Mouse (Mus musculus) Patski (cell line): ENCODE results near the gene Grpr. TPM values are rescaled to one million over a fixed set of nuclear protein-coding genes. Genes with fewer than 3 reads are reported as not detected.

Experiments
- ATAC-seq: fragments of 100-300 bp; one replicate; pipeline ENCODE4 v1.8.0; 2021
- CTCF ChIA-PET: fragments of 350-600 bp; sonication (Branson Sonifier 250); formaldehyde crosslinking; loops from one replicate; lab custom pipeline; 2022; ENCODE audit warnings: inconsistent platforms; lab: Charles Lee
- POLR2A ChIA-PET: fragments of 350-600 bp; sonication (Branson Sonifier 250); formaldehyde crosslinking; loops from one replicate; lab custom pipeline; 2022; ENCODE audit warnings: antibody characterized with exemption, inconsistent platforms; lab: Charles Lee
- DNase-seq: peaks from one replicate; pipeline ENCODE4 v3.0.0-alpha.2; 2011; ENCODE audit warnings: low read depth, low spot score
- H3K27me3 ChIP-seq: fragments of 371-371 bp; one replicate; pipeline ENCODE4 v1.5.1; 2021
- CTCF ChIP-seq: fragments of 100-300 bp; IDR thresholded peaks from one replicate; pipeline ENCODE4 v1.5.1; 2021
- in situ Hi-C: fragments of 300-500 bp; cut with MboI; formaldehyde crosslinking; loops from 3 replicates; pipeline ENCODE4 v1.11.1; 2018; ENCODE audit warnings: low pct_unique_long_range_greater_than_20kb, mixed read lengths
- polyA plus RNA-seq: library from polyadenylated mRNA; unstranded; gene quantifications from one replicate; pipeline ENCODE4 v1.2.3, GENCODE M21; 2021

Gene Grpr
- not detected for polyA plus RNA-seq

DNA sequence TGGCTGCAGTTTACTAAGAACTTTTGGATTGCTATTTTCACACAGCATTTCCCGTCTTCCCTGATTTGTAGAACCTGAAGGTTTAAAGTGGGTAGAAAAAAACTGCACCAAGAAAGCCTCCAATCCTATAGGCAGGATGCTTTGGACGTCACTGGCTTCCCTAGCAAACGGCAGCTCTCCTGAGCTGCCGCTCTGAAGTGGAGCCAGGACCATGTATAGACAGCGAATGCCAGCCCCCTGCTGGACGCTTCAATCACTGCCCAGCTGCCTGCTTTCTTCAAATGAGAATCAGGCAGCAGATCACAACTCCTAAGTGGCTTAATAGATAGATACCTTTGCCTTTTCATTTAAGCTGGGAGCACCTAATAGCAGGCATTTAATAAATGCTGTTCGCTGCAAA is at the start of gene Grpr:
TSS of gene Grpr (minus strand) at position 12 of the 400 bp plus-strand sequence.
- peak; percentile 66 for TF ChIP-seq CTCF
- DNase-seq: no peak
- POLR2A ChIA-PET: no interaction called here
- H3K27me3 ChIP-seq: peaks cover 27% of the 10 kb centered on the region
- ATAC-seq: peak; percentile 65
- in situ Hi-C loops: loop anchor here (25.0 kb wide), 1 partner anchor 587 kb away; the partner anchor contains the start of gene S100g
- CTCF ChIA-PET: interaction anchor here (1.2 to 1.3 kb wide), 2 partner anchors 12 to 368 kb away, joined by 3 read pairs; no protein-coding TSS in a partner anchor

DNA sequence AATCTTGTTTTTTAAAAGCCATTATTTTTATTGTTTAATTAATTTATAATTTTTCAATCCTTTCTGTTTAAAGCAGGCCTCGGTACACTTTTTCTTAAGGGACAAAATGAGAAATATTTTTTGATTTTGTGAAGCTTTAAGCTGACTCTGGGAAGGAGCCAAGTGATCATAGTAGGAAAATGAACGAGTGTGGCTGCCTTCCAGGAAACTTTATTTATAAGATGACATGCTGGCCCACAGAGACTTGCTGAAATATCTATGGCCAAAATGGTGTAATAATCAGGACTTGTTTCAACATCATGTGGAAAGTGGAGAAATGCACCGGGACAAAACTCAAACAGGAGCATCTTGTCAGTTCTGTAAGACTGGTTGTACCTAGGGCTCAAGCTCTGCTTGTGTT is 11.0 kb upstream of the Grpr start:
- peaks cover 10% of the 10 kb centered on the region for H3K27me3 ChIP-seq
- CTCF ChIA-PET: no interaction called here
- in situ Hi-C loops: no loop called here
- no peak for DNase-seq
- POLR2A ChIA-PET: no interaction called here
- no peak for TF ChIP-seq CTCF
- no peak for ATAC-seq

DNA sequence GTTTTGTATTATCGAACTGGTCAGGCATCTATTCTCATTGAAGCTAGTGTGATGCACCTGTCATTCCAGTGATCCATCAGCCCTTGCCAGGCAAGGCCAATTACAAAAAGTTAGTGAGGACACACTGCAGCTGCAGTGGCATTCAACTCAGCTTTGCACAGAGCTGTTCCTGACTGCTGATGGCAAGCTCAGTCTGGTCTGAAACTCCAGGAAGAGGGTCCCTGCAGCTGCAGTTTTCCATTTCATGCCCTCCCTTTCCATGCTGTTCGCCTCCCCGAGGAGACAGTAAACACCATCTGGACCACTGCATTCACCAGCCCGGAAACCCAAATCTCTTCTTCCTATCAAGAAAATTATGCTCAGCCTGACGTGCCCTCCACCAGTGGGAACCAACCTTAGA is 2.4 kb downstream of the Grpr start:
- POLR2A ChIA-PET: no interaction called here
- no peak for TF ChIP-seq CTCF
- DNase-seq (no peak), ATAC-seq (no peak)
- in situ Hi-C loops: loop anchor here (25.0 kb wide), 1 partner anchor 585 kb away; the partner anchor contains the start of gene S100g
- CTCF ChIA-PET: interaction anchor here (1.5 kb wide), 1 partner anchor 11 kb away, joined by 3 read pairs; no protein-coding TSS in a partner anchor
- peaks cover 28% of the 10 kb centered on the region for H3K27me3 ChIP-seq

DNA sequence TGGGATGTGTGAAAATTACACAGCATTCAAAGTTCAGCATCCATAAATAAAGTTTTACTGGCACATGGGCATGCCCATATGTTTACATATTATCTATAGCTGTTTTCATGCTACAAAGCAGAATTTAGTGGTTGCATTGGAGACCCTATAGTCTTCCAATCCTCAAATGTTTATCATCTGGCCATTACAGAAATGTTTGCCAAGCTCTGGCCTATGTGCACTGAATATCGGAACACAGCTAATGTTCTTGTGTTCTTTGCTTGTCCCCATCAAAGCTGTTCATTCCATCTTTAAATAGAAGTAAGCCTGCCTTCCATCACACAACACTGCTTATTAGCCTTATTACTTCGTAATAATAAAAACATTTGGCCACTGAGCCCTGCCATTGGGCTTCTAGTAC is 16.6 kb downstream of the Grpr start:
- no peak for TF ChIP-seq CTCF
- in situ Hi-C loops: loop anchor here (25.0 kb wide), 1 partner anchor 571 kb away; the partner anchor contains the start of gene S100g
- ChIA-PET POLR2A (no interaction called here), CTCF (no interaction called here)
- DNase-seq: no peak
- no peak for ATAC-seq
- H3K27me3 ChIP-seq: peaks cover 17% of the 10 kb centered on the region

DNA sequence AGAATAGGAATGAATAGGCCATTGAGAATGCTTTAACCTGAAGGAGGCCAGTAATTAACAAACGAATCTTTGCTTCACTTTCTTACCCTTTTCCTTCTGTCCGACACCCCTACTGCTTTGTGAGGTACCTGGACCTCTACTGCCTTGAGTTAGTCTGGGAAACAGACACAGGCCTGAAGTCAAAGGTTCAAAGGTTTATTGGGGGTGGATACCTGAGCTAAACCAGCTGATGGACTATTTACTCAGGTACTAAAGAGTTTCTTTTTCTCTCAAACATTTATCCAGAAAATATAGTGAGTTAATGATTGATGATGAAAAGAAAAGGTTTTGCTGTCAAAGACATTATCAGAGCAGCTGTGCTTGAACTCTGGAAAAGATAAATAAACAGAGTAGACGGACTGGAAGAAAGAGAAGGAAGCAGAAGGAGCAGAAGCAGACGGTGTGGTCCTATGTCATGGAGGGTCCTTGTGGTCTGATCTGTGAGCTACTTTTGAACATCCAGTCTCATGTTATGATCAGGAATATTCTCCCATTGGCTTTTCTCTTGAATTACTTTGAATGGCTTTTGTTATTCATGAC is 30.4 kb downstream of the Grpr start:
- DNase-seq: no peak
- in situ Hi-C loops: no loop called here
- CTCF ChIA-PET: no interaction called here
- peaks cover 16% of the 10 kb centered on the region for H3K27me3 ChIP-seq
- POLR2A ChIA-PET: no interaction called here
- TF ChIP-seq CTCF: no peak
- ATAC-seq: no peak

DNA sequence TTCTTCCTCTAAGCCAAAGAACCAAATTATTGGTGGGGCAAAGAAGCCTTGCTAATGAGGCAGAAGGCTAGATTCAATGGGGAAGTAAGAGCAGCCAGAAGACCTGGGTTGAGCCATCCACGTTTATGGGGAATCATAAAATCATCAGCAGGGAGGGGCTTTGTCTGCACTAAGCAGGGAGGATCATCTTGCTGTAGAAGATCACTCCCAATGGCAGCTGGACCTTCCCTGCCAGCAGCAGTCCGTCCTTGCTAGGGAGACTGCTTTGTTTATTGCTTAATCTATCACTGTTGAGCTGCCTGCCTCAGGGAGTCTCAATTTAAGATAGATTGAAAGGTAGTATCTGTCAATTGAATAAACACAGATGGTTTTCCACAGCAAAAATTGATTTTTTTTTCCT is 37.7 kb downstream of the Grpr start:
- TF ChIP-seq CTCF: no peak
- POLR2A ChIA-PET: interaction anchor here (0.5 kb wide), 1 partner anchor 585 kb away, joined by 5 read pairs; no protein-coding TSS in a partner anchor
- CTCF ChIA-PET: no interaction called here
- no peak for DNase-seq
- ATAC-seq: no peak
- peaks cover 17% of the 10 kb centered on the region for H3K27me3 ChIP-seq
- in situ Hi-C loops: no loop called here

DNA sequence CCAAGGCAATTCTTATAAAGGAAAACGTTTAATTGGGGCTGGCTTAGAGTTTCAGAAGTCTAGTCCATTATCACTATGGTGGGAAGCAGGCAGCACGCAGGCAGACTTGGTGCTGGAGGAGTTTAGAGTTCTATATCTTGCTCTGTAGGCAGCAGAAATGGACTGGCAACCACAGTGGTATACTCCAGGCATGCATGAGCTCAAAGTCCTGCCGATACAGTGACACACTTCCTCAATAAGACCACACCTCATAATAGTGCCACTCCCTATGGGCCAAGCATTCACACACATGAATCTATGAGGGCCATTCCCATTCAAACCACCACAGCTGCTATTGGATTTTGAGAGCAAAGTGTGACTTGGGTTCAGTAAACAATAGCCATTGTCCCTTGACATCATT is 47.4 kb downstream of the Grpr start:
- ChIA-PET POLR2A (no interaction called here), CTCF (no interaction called here)
- no peaks in the 10 kb centered on the region for H3K27me3 ChIP-seq
- in situ Hi-C loops: no loop called here
- no peak for DNase-seq
- no peak for ATAC-seq
- TF ChIP-seq CTCF: no peak

Other genes starting within 250 kb of the Grpr start
- not detected for gene Rnf138rt1, start 211.7 kb upstream of the Grpr start, polyA plus RNA-seq